Mouse (Mus musculus): ENCODE measurements around the gene Tusc2.
A peak's percentile ranks its signal among the peaks of the same experiment; 100 is the strongest.

The Tusc2 gene

GRCm38 (mm10) chr9:107612191-107612944 lies 49.3 kb downstream of the Tusc2 start:
- DNase-seq = peak; percentile 99 to 100

GRCm38 (mm10) chr9:107612945-107613569 lies 50.0 kb downstream of the Tusc2 start:
- no peak for DNase-seq

DNA sequence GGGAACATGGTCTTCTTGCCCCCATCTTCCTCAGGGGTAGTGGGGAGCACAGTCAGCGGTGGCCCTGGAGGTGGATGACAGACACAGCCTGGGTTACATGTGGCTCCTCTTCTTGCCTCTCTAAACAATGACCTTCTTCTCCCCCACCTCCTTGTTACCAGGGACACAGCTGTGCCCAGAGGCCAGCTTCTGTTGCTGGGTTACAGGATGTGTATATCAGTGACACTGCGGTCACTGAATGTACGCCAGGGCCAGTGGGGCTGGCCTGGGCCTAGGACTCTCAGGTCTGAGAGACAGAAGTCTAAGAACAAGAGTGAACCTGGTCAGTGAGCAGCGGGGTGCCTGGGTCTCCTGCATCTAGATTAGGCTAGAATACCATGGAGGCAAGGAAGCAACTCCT lies 52.0 kb downstream of the Tusc2 start:
- DNase-seq = no peak

Data from cerebellum, adult 18-20 months (tissue).